Mouse (Mus musculus) lung, postnatal 0 days (tissue): ENCODE results near the gene Ropn1.
A peak's percentile ranks its signal among the peaks of the same experiment; 100 is the strongest.

Experiments used
- CTCF ChIP-seq: IDR thresholded peaks from 2 replicates; pipeline ENCODE4 v1.5.1; 2016; ENCODE audit warnings: antibody characterized with exemption, mild to moderate bottlenecking
- EP300 ChIP-seq: IDR thresholded peaks from 2 replicates; pipeline ENCODE4 v1.6.1; 2016; ENCODE audit warnings: antibody characterized with exemption, mild to moderate bottlenecking, control low read depth

GRCm38 (mm10) chr16:34605679-34606078 lies 44.0 kb upstream of the Ropn1 start:
- peak; percentile 81 for TF ChIP-seq CTCF
- no peak for TF ChIP-seq EP300
